Mouse (Mus musculus) liver, postnatal 0 days (tissue): ENCODE measurements around the gene Kctd4. TPM values are rescaled to one million over a fixed set of nuclear protein-coding genes. Genes with fewer than 3 reads are reported as not detected.

Experiments
- ATAC-seq: fragments of 200-750 bp; cut with Nextera tagmentation; 2 replicates; pipeline ENCODE4 v1.8.0; 2017; ENCODE audit warnings: mild to moderate bottlenecking, moderate library complexity
- DNase-seq: peaks from one replicate; pipeline ENCODE4 v3.0.0-alpha.2; 2016
- H3K27ac ChIP-seq: fragments of 300-500 bp; sonication (generic); 2 replicates; pipeline ENCODE4 v1.5.1; 2014; ENCODE audit warnings: antibody characterized with exemption, moderate library complexity, mild to moderate bottlenecking, low read depth
- H3K27me3 ChIP-seq: fragments of 300-500 bp; sonication (generic); 2 replicates; pipeline ENCODE4 v1.6.1; 2014; ENCODE audit warnings: low read length, control low read depth, mixed read lengths; ENCODE audit not compliant: insufficient read depth
- H3K36me3 ChIP-seq: fragments of 300-500 bp; sonication (generic); replicated peaks from 2 replicates; pipeline ENCODE4 v1.6.1; 2014; ENCODE audit warnings: mild to moderate bottlenecking, control low read depth, low read length, moderate library complexity, mixed read lengths; ENCODE audit not compliant: insufficient read depth
- H3K4me1 ChIP-seq: fragments of 300-500 bp; sonication (generic); 2 replicates; pipeline ENCODE4 v1.6.1; 2014; ENCODE audit warnings: antibody characterized with exemption, mild to moderate bottlenecking, control low read depth; ENCODE audit not compliant: insufficient read depth
- H3K4me2 ChIP-seq: fragments of 300-500 bp; sonication (generic); 2 replicates; pipeline ENCODE4 v1.6.1; 2014; ENCODE audit warnings: low read depth, mild to moderate bottlenecking, low read length, moderate library complexity, mixed read lengths
- H3K4me3 ChIP-seq: fragments of 300-500 bp; sonication (generic); 2 replicates; pipeline ENCODE4 v1.5.1; 2014; ENCODE audit warnings: low read depth, low read length
- H3K9ac ChIP-seq: fragments of 300-500 bp; sonication (generic); replicated peaks from 2 replicates; pipeline ENCODE4 v1.6.1; 2014; ENCODE audit warnings: mild to moderate bottlenecking, moderate library complexity
- H3K9me3 ChIP-seq: fragments of 300-500 bp; sonication (generic); 2 replicates; pipeline ENCODE4 v1.6.1; 2016; ENCODE audit warnings: mild to moderate bottlenecking, control low read depth, low read length, mixed read lengths
- CTCF ChIP-seq: sonication (generic); IDR thresholded peaks from 2 replicates; pipeline ENCODE4 v1.5.1; 2016; ENCODE audit warnings: antibody characterized with exemption, low read depth
- EP300 ChIP-seq: IDR thresholded peaks from 2 replicates; pipeline ENCODE4 v1.6.1; 2016; ENCODE audit warnings: antibody characterized with exemption, low read depth, mild to moderate bottlenecking
- WGBS: fragments of 180-500 bp; shearing (Covaris S2); extraction: QIAGEN DNeasy Blood & Tissue Kit; methylation state at CpG from one replicate; pipeline ENCODE4 v1.1.7; 2014; ENCODE audit not compliant: insufficient replicate concordance; 5-methylcytosine and 5-hydroxymethylcytosine counted together
- polyA plus RNA-seq: library from polyadenylated mRNA; unstranded; fragments of >200 nt; fragmentation: Nextera tagmentation; extraction: Ambion mirVana; gene quantifications from 2 replicates; pipeline ENCODE4 v1.2.1, GENCODE M21; 2015

The Kctd4 gene
- polyA plus RNA-seq, 1 experiment from 2014 or later: 0.18 TPM

GRCm38 (mm10) chr14:75983891-75984290, 29.1 kb downstream of the Kctd4 start:
- no peak overlapping the region for H3K9ac ChIP-seq
- 91% methylated on average over 2 of the region's 2 CpGs for WGBS
- TF ChIP-seq EP300 (no peak), CTCF (no peak)

DNA sequence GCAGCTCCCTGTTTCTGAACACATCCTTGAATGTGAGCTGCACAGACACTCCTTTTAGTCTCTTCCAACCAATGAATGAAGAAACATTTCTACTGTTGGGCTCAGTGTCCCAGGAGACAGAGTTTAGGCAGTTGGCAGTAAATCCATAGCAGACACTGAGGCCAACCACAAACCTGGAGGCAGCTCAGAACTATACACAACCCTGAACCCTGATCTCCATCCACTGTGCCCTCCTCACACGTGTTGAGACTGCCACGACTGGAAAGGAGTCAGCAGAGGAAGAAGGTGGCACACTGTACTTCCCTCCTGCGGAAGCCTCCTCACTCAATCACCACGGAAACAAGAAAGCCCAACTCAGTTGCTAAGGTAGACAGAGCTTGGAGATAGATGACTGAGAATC, 30.3 kb downstream of the Kctd4 start:
- Histone ChIP-seq H3K27ac (no peak overlapping the region), H3K4me2 (no peak overlapping the region), H3K36me3 (no peaks in the 10 kb centered on the region; the same call in 1 of the 2 replicates), H3K27me3 (no peaks in the 10 kb centered on the region), H3K4me1 (no peaks in the 10 kb centered on the region), H3K9ac (no peak overlapping the region), H3K9me3 (no peaks in the 10 kb centered on the region), H3K4me3 (no peak overlapping the region)
- ATAC-seq: no peak
- no peak for TF ChIP-seq CTCF
- no peak for TF ChIP-seq EP300
- WGBS: 35% methylated on average over 4 of the region's 4 CpGs
- no peak for DNase-seq

More at GRCm38 (mm10) chr14:75983891-75984290, 29.1 kb downstream of the Kctd4 start:
- Histone ChIP-seq H3K4me2 (no peak overlapping the region), H3K27ac (no peak overlapping the region), H3K4me1 (no peaks in the 10 kb centered on the region), H3K9me3 (no peaks in the 10 kb centered on the region), H3K36me3 (no peaks in the 10 kb centered on the region; the same call in 1 of the 2 replicates), H3K27me3 (no peaks in the 10 kb centered on the region), H3K4me3 (no peak overlapping the region)
- DNase-seq: no peak
- ATAC-seq: no peak

GRCm38 (mm10) chr14:75986878-75987483, 32.2 kb downstream of the Kctd4 start:
- Histone ChIP-seq H3K36me3 (no peaks in the 10 kb centered on the region; the same call in 1 of the 2 replicates), H3K27me3 (no peaks in the 10 kb centered on the region), H3K9ac (no peak overlapping the region), H3K4me2 (no peak overlapping the region), H3K9me3 (no peaks in the 10 kb centered on the region), H3K4me1 (no peaks in the 10 kb centered on the region), H3K27ac (no peak overlapping the region), H3K4me3 (no peak overlapping the region)
- no peak for DNase-seq
- no peak for ATAC-seq
- TF ChIP-seq EP300 (no peak), CTCF (no peak)
- WGBS: 75% methylated on average over 7 of the region's 7 CpGs

DNA sequence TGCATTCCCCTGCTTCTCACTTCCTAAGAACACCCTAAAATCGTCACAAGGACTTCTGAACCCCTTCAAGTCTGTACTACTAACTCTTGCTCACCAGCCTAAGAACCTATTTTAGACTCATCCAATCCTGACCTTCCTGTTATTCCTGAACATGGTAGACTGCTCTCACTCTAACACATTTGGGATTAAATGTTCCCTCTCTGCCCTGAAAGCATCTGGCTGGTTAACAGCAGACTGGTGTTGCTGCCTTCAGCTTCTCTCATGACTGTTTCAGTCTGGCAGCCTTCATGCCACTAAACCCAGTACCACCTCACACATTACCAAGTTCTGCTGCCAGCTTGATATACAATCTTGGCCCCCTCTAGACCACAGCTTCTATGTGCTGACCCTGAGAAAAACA, 34.4 kb downstream of the Kctd4 start:
- no peak for TF ChIP-seq EP300
- no peak for TF ChIP-seq CTCF
- no peak overlapping the region for H3K4me3 ChIP-seq
- no peak overlapping the region for H3K9ac ChIP-seq
- H3K4me1 ChIP-seq: no peaks in the 10 kb centered on the region
- DNase-seq: no peak
- no peaks in the 10 kb centered on the region for H3K27me3 ChIP-seq
- no peaks in the 10 kb centered on the region for H3K9me3 ChIP-seq
- peaks cover 3% of the 10 kb centered on the region; the same call in 1 of the 2 replicates for H3K36me3 ChIP-seq
- no peak overlapping the region for H3K4me2 ChIP-seq
- WGBS: 78% methylated on average over 1 of the region's 1 CpGs
- no peak for ATAC-seq
- H3K27ac ChIP-seq: no peak overlapping the region

DNA sequence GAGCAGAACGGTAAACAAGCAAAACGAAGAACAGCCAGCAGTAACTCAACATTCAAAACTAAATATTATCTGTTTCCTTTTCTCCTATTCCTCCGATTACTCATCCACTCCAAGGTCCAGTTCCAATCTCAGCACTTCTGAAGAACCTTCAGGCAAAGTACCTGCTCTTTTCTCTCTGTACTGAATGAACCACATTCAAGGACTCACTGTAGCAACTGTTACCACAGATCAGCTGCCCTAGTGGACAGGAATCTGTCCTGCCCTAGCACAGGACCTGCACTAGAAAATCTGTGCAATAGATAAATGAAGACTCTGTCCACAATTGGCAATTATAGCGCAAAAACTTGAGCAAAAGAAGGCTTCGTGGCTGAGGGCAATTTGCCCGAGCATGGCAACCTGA, 36.1 kb downstream of the Kctd4 start:
- H3K27ac ChIP-seq: no peak overlapping the region
- no peak overlapping the region for H3K9ac ChIP-seq
- TF ChIP-seq EP300: no peak
- TF ChIP-seq CTCF: no peak
- 90% methylated on average over 6 of the region's 6 CpGs for WGBS
- H3K27me3 ChIP-seq: no peaks in the 10 kb centered on the region
- H3K9me3 ChIP-seq: no peaks in the 10 kb centered on the region
- no peaks in the 10 kb centered on the region for H3K4me1 ChIP-seq
- no peak overlapping the region for H3K4me2 ChIP-seq
- DNase-seq (no peak), ATAC-seq (no peak)
- H3K36me3 ChIP-seq: peaks cover 7% of the 10 kb centered on the region
- no peak overlapping the region for H3K4me3 ChIP-seq

- Histone ChIP-seq H3K9me3 (no peaks in the 10 kb centered on the region), H3K27ac (no peak overlapping the region), H3K36me3 (peaks cover 7% of the 10 kb centered on the region), H3K4me2 (no peak overlapping the region), H3K27me3 (no peaks in the 10 kb centered on the region), H3K9ac (no peak overlapping the region), H3K4me1 (no peaks in the 10 kb centered on the region), H3K4me3 (no peak overlapping the region)
- ATAC-seq (no peak), DNase-seq (no peak)
- TF ChIP-seq EP300: no peak
- WGBS: 87% methylated on average over 4 of the region's 4 CpGs
Measured at GRCm38 (mm10) chr14:75992371-75992770, 37.6 kb downstream of the Kctd4 start.

DNA sequence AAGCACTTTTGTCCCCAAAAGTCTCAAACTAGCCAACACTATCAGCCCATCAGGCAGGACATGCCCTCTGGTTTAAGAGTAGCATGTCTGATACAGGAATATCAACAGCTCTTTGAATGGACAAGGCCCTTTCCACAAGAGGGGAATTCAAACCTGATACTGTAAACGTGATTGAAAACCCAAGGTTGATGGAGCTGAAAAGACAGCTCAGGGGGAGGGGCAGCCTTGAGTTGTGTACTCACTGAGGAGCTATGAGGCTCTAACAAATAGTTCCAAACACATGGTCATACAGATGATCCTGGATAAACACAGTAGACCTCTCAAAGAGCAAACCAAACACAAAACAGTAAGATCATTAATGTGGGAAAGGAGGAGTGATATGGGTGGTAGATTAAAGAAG, 43.3 kb downstream of the Kctd4 start:
- no peak for TF ChIP-seq EP300
- no peak for TF ChIP-seq CTCF
- no peak for DNase-seq
- Histone ChIP-seq H3K4me1 (no peaks in the 10 kb centered on the region), H3K27ac (no peak overlapping the region), H3K27me3 (no peaks in the 10 kb centered on the region), H3K4me2 (no peak overlapping the region), H3K36me3 (peaks cover 6% of the 10 kb centered on the region; the same call in 1 of the 2 replicates), H3K9ac (no peak overlapping the region), H3K4me3 (no peak overlapping the region), H3K9me3 (no peaks in the 10 kb centered on the region)
- ATAC-seq: no peak
- WGBS: 50% methylated on average over 1 of the region's 1 CpGs
